Mouse (Mus musculus): ENCODE results near the gene BC035044. TPM values are rescaled to one million over a fixed set of nuclear protein-coding genes. Genes with fewer than 3 reads are reported as not detected.
"Not testable (repeated sequence)": the region's sequence is repeated elsewhere in the genome, so short reads cannot be mapped to it uniquely, and the experiment has no call there.

The BC035044 gene
- polyA plus RNA-seq, 1 experiment = 2.6 TPM

DNA sequence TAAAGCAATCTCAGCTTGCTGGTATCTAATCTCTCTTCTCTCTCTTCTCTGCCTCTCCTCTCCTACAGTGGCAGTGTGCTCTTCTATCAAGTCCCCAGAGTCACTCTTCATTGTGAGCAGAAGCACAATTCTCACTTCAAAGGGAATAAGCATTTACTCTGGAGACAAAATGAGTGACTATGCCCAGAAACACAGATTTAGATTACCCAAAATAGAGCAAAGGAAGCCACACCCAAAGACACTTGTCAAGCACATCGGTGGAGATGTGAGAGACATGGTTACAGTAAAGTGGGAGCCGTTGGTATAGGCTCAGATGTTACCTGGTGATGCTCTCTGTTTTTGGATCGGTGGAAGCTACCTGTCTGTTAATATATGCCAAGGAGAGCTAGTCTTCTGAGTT lies 38.2 kb downstream of the BC035044 start:
- 57% methylated on average over 3 of the region's 3 CpGs for WGBS
- no peak for DNase-seq (ENCODE audit: low read depth, low spot score)

DNA sequence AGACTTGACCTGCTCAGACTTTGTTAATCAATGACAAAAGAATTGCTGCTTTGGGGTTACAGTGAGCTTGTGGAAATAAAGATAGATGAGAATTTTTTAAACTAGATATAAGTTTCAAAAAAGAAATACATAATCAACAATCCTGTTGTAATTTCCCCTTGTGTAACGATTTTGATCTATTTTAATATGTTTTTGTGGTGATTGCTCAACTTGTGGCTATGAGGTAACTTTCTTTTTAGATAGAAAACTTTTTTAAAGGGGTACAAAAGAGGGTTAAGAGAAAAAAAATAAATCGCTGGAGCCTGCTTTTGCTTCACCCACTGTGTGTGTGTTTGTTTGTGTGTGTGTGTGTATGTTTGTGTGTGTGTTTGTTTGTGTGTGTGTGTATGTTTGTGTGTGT lies 39.8 kb downstream of the BC035044 start:
- 32% methylated on average over 2 of the region's 2 CpGs for WGBS
- no peak for DNase-seq (ENCODE audit: low read depth, low spot score)

DNA sequence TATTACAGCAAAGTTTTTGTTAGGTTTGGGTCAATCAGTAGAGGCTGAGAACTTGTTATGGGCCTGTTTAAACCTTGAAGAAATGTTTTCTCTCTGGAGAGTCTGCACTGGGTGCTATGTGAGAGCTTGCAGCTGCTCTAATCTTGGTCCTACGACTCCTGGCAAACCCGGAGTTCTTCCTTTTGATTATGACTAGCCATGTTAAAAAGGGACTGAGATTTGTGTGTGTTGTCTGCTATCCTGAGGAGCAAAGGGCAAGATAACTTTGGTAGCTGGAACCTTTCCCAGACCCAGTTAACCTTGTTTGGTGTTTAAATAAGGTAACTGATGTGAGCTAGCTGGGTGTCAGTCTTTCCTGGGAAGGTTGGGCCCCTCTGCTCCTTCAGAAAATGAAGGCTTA lies 40.3 kb downstream of the BC035044 start:
- 6% methylated on average over 2 of the region's 2 CpGs for WGBS

DNA sequence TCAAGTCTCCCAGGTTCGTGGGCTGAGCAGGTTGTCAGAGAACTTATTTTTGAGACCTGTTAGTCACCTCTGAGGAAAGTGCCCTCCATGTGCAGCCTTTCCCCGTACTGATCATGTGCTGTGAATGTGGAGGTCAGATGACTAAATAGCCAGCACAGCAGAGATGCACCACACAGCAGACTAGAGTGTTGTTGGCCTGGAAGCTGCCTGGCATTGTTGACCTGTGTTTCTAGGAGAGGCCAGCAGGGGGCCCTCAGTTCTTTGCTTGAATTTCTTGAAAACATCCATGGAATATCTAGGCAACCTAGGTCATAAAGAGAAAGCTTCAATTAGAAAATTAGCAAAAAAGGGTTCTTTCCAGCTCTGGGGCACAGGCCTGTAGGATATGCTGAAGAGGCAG lies 41.0 kb downstream of the BC035044 start:
- 44% methylated on average over 2 of the region's 2 CpGs for WGBS
- DNase-seq (ENCODE audit: low read depth, low spot score) = no peak

More for the DNA sequence above, 40.3 kb downstream of the BC035044 start:
- DNase-seq (ENCODE audit: low read depth, low spot score) = no peak

DNA sequence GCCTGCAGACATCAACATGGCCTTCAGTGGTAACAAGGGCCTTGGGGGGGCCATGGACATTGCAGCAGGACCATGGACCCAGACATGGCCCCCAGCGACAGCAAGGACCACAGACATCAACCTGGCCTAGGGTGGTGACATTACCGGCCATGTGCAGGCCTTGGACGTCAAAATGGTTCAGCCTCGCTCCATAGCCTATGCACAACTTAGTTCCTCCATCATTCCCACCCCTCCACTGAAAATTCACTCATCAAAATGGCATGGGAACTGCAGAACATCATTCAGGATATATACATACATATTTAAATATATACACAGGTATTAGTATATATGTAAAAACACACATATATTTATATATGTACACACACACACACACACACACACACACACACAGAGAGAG lies 43.5 kb downstream of the BC035044 start:
- 98% methylated on average over 4 of the region's 4 CpGs for WGBS
- DNase-seq (ENCODE audit: low read depth, low spot score) = no peak

DNA sequence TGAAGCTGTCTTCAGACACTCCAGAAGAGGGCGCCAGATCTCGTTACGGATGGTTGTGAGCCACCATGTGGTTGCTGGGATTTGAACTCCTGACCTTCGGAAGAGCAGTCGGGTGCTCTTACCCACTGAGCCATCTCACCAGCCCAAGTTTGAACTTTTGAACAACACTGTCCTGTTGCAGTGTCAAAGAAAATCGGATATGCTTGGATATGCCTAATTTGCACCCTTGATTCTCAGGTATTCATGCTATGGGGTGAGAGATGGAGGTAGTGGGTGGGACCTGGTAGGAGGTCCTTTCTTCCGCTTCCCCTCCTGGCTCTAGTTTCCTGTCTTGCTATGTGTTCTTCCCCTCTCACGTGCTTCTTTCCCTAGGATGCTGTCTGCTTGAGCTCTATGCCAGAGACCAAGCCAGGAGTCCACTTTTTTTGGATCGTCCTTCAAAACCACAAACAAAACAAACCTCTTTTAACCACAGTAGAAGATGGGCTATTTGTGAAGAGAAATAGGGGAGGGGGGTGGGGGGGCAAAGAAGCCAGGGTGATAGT lies 44.9 kb downstream of the BC035044 start:
- no peak for DNase-seq (ENCODE audit: low read depth, low spot score)
- 77% methylated on average over 8 of the region's 9 CpGs for WGBS

DNA sequence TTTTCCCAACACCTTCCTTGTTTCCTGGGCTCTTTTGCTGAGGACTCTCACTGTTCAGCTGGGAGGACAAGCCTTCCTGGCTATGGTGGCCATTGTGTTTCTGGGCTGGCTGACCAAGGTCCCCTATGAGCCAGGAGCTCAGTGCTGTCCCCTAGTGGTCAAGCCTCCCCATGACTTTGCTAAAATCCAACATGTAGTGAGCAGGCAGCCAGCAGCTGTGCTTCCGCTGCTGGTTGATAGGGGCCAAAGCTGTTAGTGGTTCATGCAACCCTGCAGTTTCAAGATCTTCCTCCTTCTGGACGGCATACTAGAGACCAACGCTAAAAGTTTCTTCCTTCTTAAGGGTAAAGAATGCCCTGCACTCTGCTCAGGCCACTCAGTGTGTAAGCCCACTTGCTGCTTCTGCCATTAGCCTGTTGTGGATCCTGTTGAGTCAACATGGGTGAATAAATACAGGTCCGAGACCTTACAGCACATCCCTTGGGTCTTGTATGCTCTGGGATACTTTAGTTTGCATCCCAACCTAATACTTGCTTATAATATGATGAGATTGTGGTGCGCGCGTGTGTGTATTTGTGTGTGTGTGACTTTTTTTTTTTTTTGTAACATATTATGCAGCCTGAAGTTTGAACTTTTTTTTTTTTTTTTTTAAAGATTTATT lies 45.5 kb downstream of the BC035044 start:
- no peak for DNase-seq (ENCODE audit: low read depth, low spot score)
- 42% methylated on average over 7 of the region's 7 CpGs for WGBS

DNA sequence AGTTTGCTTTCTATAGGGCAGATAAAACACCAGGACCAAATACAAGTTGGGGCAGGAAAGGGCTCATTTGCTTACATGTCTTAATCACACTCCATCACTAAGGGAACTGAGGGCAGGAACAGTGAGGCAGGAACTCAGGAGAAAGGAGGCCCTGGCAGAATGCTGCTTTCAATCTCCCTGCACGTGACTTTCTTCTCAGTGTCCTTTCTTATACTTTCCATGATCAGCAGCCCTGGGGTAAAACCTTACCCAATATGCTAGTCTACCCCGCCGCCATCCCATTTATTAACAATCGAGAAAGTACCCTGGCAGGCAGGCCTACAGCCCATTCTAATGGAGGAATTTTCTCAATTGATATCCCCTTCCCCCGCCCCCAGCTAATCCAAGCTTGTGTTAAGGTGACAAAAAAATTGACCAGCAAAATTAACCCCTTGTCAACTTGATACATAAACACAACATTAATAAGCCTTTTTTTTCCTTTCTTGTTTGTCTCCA lies 46.3 kb downstream of the BC035044 start:
- WGBS = 94% methylated on average over 5 of the region's 5 CpGs
- DNase-seq (ENCODE audit: low read depth, low spot score) = no peak

DNA sequence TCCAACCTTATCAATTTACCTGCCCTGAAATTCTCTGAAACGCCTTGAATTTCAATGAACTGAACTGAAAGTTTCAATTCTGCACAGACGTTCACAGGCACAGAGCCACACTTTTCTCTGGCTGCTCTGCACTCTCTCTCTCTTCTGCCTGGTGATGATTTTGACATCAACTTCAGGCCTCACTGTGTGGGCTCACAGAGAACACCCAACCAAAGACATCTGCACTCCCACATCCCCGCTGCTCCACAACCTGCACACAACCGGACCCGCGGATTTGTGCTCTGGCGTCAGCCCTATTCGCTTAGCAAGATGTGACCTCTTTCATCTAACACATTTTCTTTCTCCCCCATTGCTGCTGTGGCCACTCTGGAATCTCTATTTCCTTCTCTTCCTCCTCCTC lies 46.8 kb downstream of the BC035044 start:
- 39% methylated on average over 8 of the region's 8 CpGs for WGBS
- no peak for DNase-seq (ENCODE audit: low read depth, low spot score)

DNA sequence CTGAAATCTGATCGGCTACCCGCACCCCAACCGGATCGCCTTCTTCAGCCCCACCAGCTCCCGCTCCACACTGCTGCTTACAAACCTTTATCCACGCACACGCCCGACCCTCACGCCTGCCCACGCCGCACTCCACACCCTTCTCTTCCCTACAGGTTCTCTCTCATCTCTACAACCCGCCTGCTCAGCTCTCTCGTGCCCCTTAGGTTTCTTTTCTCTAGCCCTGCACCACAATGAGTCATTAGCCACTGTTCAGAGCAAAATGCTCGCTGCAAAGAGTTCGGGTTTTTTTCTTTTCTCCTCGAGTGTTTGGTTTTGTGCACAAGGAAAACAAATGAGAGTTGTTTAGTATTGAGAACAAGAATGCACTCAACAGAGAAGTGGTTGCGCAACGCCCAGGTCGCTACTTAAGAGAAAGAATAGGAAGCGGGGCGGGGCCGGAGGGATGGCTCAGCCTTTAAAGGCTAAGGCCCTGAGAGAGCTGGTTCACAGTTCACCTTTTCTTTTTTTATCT lies 47.4 kb downstream of the BC035044 start:
- no peak for DNase-seq (ENCODE audit: low read depth, low spot score)
- WGBS = under 1% methylated on average over 22 of the region's 22 CpGs

DNA sequence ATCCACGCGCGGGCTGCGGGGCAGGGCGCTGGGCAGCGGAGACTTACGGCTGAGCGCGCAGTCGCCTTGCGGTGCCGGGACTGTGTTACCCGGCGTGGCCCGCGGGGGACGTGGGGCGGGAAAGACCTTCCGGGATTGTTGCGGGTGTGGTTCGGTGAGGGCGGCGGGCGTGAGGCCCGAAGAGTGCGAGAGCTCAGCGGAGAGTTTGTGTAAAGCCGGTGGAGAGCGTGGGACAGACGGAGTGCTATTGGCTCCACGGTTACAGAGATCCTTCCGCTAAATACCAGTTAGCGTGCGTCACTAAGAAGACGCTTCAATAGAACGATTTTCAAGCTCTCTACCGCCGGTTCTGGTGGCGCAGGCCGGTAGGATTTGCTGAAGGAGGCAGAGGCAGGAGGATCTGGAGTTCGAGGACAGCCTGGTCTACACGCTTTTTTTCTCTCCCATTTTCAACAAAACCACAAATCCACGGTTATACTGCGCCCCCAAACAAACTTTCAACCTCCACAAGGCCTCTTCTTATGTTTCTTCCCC lies 47.9 kb downstream of the BC035044 start:
- DNase-seq (ENCODE audit: low read depth, low spot score) = no peak

DNA sequence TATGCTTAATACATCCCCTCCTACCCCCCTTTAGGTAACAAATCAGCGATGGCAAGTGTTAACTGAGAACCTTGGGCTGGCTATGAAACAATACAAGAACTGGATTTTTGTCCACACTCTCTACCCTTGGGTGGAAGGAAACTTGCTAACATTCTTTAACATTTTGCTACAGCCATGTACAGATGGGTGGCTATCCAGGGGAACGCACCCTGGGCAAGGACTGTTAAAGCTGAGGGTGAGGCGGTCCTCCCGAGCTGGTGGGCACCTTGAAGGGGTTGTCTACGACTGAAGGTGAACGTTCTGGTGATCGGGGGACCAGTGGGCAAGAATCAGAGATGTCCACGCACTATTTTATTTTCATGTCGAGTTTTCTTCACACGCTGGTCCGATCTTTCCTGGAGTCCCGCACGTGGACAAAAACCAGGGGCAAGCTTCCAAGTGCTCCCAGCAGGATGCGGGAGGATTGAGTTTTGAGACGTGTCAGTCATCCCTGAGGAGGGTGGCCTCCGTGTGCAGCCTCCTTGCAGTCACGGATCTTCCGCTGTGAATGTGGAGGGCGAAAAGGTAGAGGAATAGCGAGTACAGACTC lies 48.5 kb downstream of the BC035044 start:
- no peak for DNase-seq (ENCODE audit: low read depth, low spot score)
- WGBS = under 1% methylated on average over 20 of the region's 20 CpGs

More for the DNA sequence above, 47.9 kb downstream of the BC035044 start:
- under 1% methylated on average over 44 of the region's 44 CpGs for WGBS

DNA sequence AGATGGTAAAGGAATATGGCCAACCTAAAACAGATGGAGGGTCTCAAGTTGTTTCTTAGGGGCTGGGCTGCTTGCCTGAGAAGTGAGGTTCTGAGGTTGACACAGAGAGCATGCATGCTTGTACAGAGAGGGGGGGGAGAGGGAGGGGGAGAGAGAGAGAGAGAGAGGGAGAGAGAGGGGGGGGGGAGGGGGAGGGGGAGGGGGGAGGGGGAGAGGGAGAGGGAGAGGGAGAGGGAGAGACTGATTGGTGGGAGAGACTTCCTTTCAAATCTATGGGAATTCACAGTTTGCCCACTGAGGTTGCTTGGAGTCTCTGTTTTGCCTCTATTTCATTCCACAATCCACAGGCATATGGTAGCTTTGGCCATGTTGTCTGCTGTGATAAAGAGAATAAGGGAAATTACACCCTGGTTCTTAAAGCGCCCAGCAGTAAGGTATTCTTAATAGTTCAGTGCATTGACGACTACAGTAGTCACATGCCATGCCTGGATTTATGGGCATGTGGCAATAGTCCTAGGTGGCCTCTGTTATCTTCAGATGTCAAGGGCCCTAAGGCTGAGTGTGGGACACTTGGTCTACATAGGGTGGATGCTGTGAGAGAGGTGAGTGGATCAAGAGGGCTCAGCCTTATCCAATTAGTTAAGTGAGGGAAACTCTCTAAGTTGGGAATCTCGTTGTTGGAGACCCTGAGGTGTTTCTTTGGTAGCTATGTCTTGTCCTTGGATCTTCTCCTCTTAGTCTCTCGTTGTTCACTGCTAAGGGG lies 49.4 kb downstream of the BC035044 start:
- no peak for DNase-seq (ENCODE audit: low read depth, low spot score)
- 56% methylated on average over 4 of the region's 4 CpGs for WGBS

DNA sequence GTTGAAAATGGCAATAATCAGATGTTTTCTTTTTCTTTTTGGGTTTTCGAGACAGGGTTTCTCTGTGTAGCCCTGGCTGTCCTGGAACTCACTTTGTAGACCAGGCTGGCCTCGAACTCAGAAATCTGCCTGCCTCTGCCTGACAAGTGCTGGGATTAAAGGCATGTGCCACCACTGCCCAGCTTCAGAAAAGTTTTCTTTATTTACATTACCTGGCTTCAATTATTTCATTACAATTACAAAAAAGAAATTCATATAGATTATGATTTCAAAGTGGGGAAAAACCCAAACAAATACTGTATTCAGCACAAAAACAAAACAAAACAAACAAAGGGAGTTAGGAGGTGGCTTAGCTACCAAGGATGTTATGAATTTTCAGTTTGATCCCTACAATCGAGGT lies 50.3 kb downstream of the BC035044 start:
- WGBS = 86% methylated on average over 3 of the region's 3 CpGs
- DNase-seq (ENCODE audit: low read depth, low spot score) = not testable (repeated sequence)

DNA sequence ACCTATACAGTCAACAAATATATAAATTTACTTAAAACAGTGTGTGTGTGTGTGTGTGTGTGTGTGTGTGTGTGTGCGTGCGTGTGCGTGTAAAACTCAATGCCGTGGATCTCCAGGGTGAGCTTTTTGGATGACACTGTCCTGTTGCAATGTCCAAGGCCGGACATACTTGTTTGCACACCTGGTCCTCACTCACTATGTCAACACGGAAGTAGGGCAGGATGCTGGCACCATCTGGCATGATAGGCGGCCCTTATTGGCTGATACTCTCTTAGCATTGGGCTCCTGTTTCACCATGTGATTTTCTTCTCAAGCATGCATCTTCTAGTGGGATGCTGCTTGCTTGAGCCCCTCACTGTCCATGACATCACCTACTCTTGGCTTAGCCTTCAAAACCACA lies 51.0 kb downstream of the BC035044 start:
- DNase-seq (ENCODE audit: low read depth, low spot score) = no peak
- WGBS = 33% methylated on average over 7 of the region's 7 CpGs

DNA sequence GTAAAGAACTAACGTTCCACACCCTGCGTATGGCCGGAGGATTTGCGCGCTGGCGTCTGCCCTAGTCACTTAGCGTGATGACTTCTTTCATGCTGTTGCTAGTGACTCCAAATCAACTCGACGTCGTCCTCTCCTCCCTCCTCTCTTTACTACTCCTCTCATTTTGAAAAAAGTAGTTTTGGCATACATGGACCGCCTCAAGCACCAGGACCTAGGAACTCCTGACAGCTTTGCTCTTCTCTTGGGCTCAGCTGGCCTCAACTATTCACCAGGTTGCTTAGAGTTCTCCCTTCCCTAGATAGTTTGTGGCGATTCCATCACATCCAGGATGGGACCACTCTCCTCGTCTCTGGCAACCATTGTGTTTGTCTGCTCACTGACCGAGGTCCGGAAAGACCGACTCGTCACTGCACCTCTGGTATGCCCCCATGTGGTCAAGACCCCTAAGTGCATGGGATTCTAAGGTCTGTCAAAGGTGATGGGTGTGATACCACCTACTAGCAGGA lies 51.6 kb downstream of the BC035044 start:
- no peak for DNase-seq (ENCODE audit: low read depth, low spot score)
- 4% methylated on average over 17 of the region's 17 CpGs for WGBS

DNA sequence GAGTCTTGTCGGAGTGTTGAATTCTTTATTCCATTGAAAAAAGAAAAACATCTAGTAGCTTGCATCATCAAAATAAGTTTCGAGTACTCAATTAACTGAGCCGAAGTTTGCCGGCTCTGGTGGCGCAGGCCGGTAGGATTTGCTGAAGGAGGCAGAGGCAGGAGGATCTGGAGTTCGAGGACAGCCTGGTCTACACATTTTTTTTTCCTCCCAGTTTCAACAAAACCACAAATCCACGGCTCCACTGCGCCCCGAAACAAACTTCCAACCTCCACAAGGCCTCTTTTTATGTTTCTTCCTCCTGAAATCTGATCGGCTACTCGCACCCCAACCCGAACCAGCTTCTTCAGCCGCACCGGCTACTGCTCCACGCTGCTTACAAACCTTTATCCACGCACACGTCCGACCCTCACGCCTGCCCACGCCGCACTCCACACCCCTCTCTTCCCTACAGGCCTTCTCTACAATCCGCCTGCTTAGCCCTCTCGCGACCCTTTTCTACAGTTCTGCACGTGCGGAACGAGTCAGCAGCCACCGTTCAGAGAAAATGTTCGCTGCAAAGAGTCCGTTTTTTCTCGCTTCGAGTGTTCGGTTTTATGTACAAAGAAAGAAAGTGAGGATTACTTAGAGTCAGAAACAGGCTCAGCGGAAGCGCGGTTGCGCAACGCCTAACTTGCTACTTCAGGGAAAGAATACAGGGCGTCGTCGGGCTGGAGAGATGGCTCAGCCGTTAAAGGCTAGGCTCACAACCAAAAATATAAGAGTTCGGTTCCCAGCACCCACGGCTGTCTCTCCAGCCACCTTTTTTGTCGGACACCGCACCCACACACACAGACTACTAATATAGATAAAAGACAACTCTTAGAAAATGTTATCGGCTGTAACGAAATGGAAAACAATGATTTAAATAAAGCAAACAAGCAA lies 52.3 kb downstream of the BC035044 start:
- WGBS = 2% methylated on average over 49 of the region's 49 CpGs
- no peak for DNase-seq (ENCODE audit: low read depth, low spot score)

DNA sequence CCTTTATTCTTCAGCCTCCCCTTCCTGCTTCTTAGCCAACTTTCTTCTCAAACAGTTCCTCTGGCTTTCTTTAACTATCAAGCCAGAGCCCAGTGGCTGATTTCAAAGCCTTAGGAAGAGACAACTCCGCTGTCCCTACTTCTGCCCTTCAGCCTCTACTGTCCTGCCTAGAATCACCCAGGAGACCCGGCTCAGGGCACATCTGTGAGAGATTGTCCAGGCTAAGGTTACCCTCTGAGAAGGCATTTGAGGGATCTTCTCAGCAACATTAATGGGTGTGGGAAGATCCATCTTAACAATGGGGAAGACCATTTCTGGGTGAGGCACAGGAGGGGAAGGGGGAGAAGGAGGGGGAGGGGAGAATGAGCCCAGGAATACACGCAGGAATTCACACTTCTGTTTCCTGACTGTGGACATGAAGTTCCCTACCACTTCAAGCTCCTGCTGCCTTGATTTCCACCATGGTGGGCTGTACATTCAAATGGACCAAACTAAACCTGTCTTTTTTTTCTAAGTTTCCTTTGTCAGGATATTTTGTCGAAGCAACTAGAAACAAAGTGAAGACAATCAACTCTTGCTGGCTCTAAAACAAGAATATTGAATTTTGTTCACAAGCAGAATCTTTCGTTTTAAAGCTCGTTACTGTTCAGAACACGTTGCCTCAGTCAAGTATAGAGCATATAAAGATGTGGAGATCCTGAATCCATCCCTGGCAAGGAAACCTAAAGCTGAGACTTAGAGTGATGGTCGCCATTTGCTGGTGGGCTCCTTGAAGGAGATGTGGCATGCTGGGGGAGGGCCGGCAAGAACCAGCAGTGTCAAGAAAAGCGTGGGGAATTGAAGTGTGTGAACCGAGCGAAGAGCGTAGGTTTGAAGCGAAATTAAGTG lies 53.2 kb downstream of the BC035044 start:
- WGBS = 8% methylated on average over 14 of the region's 14 CpGs
- DNase-seq (ENCODE audit: low read depth, low spot score) = no peak

All from large intestine, adult 2 months (tissue).